Mouse (Mus musculus): Measurements from ENCODE around the gene Ermp1. TPM values are rescaled to one million over a fixed set of nuclear protein-coding genes. Genes with fewer than 3 reads are reported as not detected.
A peak's percentile ranks its signal among the peaks of the same experiment; 100 is the strongest.
"Not testable (repeated sequence)": the region's sequence is repeated elsewhere in the genome, so short reads cannot be mapped to it uniquely, and the experiment has no call there.

Ermp1 gene
- polyA plus RNA-seq, 1 experiment from 2014 or later, result 7.0 TPM

- H3K4me2 ChIP-seq (ENCODE audit: low read length), result no peak overlapping the region
- H3K4me3 ChIP-seq (replicated peaks; ENCODE audit: low read depth, low read length), result no peak overlapping the region
- no peak for ATAC-seq (ENCODE audit: low FRiP score, low TSS enrichment)
- DNase-seq, result no peak
- WGBS, result 90% methylated on average over 14 of the region's 14 CpGs
- peaks cover 47% of the 10 kb centered on the region for H3K36me3 ChIP-seq (ENCODE audit: control insufficient read depth, insufficient read depth, low read length)
- no peak overlapping the region for H3K9ac ChIP-seq (replicated peaks; ENCODE audit: low read length)
- no peaks in the 10 kb centered on the region for H3K4me1 ChIP-seq (ENCODE audit: control insufficient read depth, insufficient read depth, low read length)
- H3K27ac ChIP-seq (replicated peaks; ENCODE audit: low read depth, low read length), result no peak overlapping the region
- H3K9me3 ChIP-seq (ENCODE audit: control insufficient read depth, low read length), result no peaks in the 10 kb centered on the region
- H3K27me3 ChIP-seq (ENCODE audit: control insufficient read depth, insufficient read depth, low read length), result no peaks in the 10 kb centered on the region
Observed at GRCm38 (mm10) chr19:29603548-29604353, 44.5 kb downstream of the Ermp1 start.

- DNase-seq, result no peak
- Histone ChIP-seq H3K27me3 (ENCODE audit: control insufficient read depth, insufficient read depth, low read length) (no peaks in the 10 kb centered on the region), H3K4me3 (replicated peaks; ENCODE audit: low read depth, low read length) (no peak overlapping the region), H3K4me1 (ENCODE audit: control insufficient read depth, insufficient read depth, low read length) (no peaks in the 10 kb centered on the region), H3K27ac (replicated peaks; ENCODE audit: low read depth, low read length) (no peak overlapping the region), H3K9ac (replicated peaks; ENCODE audit: low read length) (no peak overlapping the region), H3K4me2 (ENCODE audit: low read length) (no peak overlapping the region), H3K36me3 (ENCODE audit: control insufficient read depth, insufficient read depth, low read length) (peaks cover 69% of the 10 kb centered on the region), H3K9me3 (ENCODE audit: control insufficient read depth, low read length) (no peaks in the 10 kb centered on the region)
- no peak for ATAC-seq (ENCODE audit: low FRiP score, low TSS enrichment)
- WGBS, result 97% methylated on average over 5 of the region's 5 CpGs
Observed at GRCm38 (mm10) chr19:29598981-29599380, 49.2 kb downstream of the Ermp1 start.

- H3K4me2 ChIP-seq (ENCODE audit: low read length), result no peak overlapping the region
- H3K9me3 ChIP-seq (ENCODE audit: control insufficient read depth, low read length), result no peaks in the 10 kb centered on the region
- H3K9ac ChIP-seq (replicated peaks; ENCODE audit: low read length), result no peak overlapping the region
- DNase-seq, result no peak
- H3K27ac ChIP-seq (replicated peaks; ENCODE audit: low read depth, low read length), result no peak overlapping the region
- peaks cover 50% of the 10 kb centered on the region for H3K36me3 ChIP-seq (ENCODE audit: control insufficient read depth, insufficient read depth, low read length)
- WGBS, result 97% methylated on average over 2 of the region's 2 CpGs
- no peaks in the 10 kb centered on the region for H3K27me3 ChIP-seq (ENCODE audit: control insufficient read depth, insufficient read depth, low read length)
- no peak overlapping the region for H3K4me3 ChIP-seq (replicated peaks; ENCODE audit: low read depth, low read length)
- H3K4me1 ChIP-seq (ENCODE audit: control insufficient read depth, insufficient read depth, low read length), result no peaks in the 10 kb centered on the region
- no peak for ATAC-seq (ENCODE audit: low FRiP score, low TSS enrichment)
Observed at GRCm38 (mm10) chr19:29596985-29597384, 51.2 kb downstream of the Ermp1 start.

GRCm38 (mm10) chr19:29596276-29596675 is 51.9 kb downstream of the Ermp1 start:
- no peak for ATAC-seq (ENCODE audit: low FRiP score, low TSS enrichment)

GRCm38 (mm10) chr19:29593783-29594182 is 54.4 kb downstream of the Ermp1 start:
- H3K9ac ChIP-seq (replicated peaks; ENCODE audit: low read length); H3K4me3 ChIP-seq (replicated peaks; ENCODE audit: low read depth, low read length); H3K4me2 ChIP-seq (ENCODE audit: low read length); H3K4me1 ChIP-seq (ENCODE audit: control insufficient read depth, insufficient read depth, low read length); H3K27ac ChIP-seq (replicated peaks; ENCODE audit: low read depth, low read length); H3K9me3 ChIP-seq (ENCODE audit: control insufficient read depth, low read length); DNase-seq; ATAC-seq (ENCODE audit: low FRiP score, low TSS enrichment); H3K27me3 ChIP-seq (ENCODE audit: control insufficient read depth, insufficient read depth, low read length): not testable (repeated sequence)
- WGBS, result 46% methylated on average over 3 of the region's 3 CpGs
- peaks cover 37% of the 10 kb centered on the region for H3K36me3 ChIP-seq (ENCODE audit: control insufficient read depth, insufficient read depth, low read length)

More at GRCm38 (mm10) chr19:29596276-29596675, 51.9 kb downstream of the Ermp1 start:
- Histone ChIP-seq H3K9ac (replicated peaks; ENCODE audit: low read length) (no peak overlapping the region), H3K27me3 (ENCODE audit: control insufficient read depth, insufficient read depth, low read length) (no peaks in the 10 kb centered on the region), H3K27ac (replicated peaks; ENCODE audit: low read depth, low read length) (no peak overlapping the region), H3K4me1 (ENCODE audit: control insufficient read depth, insufficient read depth, low read length) (no peaks in the 10 kb centered on the region), H3K36me3 (ENCODE audit: control insufficient read depth, insufficient read depth, low read length) (peaks cover 50% of the 10 kb centered on the region), H3K4me2 (ENCODE audit: low read length) (no peak overlapping the region), H3K4me3 (replicated peaks; ENCODE audit: low read depth, low read length) (no peak overlapping the region), H3K9me3 (ENCODE audit: control insufficient read depth, low read length) (no peaks in the 10 kb centered on the region)
- WGBS, result 98% methylated on average over 3 of the region's 3 CpGs
- DNase-seq, result no peak

GRCm38 (mm10) chr19:29583734-29584133 is 64.5 kb downstream of the Ermp1 start:
- H3K36me3 ChIP-seq (ENCODE audit: control insufficient read depth, insufficient read depth, low read length), result peaks cover 48% of the 10 kb centered on the region
- DNase-seq, result no peak
- 88% methylated on average over 6 of the region's 6 CpGs for WGBS

GRCm38 (mm10) chr19:29582439-29582838 is 65.8 kb downstream of the Ermp1 start:
- Histone ChIP-seq H3K27me3 (ENCODE audit: control insufficient read depth, insufficient read depth, low read length) (no peaks in the 10 kb centered on the region), H3K9me3 (ENCODE audit: control insufficient read depth, low read length) (no peaks in the 10 kb centered on the region), H3K4me2 (ENCODE audit: low read length) (no peak overlapping the region), H3K27ac (replicated peaks; ENCODE audit: low read depth, low read length) (no peak overlapping the region), H3K4me3 (replicated peaks; ENCODE audit: low read depth, low read length) (no peak overlapping the region), H3K36me3 (ENCODE audit: control insufficient read depth, insufficient read depth, low read length) (peaks cover 40% of the 10 kb centered on the region), H3K4me1 (ENCODE audit: control insufficient read depth, insufficient read depth, low read length) (no peaks in the 10 kb centered on the region), H3K9ac (replicated peaks; ENCODE audit: low read length) (no peak overlapping the region)
- ATAC-seq (ENCODE audit: low FRiP score, low TSS enrichment) (no peak), DNase-seq (no peak)
- 91% methylated on average over 2 of the region's 2 CpGs for WGBS

More at GRCm38 (mm10) chr19:29583734-29584133, 64.5 kb downstream of the Ermp1 start:
- Histone ChIP-seq H3K9ac (replicated peaks; ENCODE audit: low read length) (no peak overlapping the region), H3K4me3 (replicated peaks; ENCODE audit: low read depth, low read length) (no peak overlapping the region), H3K4me1 (ENCODE audit: control insufficient read depth, insufficient read depth, low read length) (no peaks in the 10 kb centered on the region), H3K27ac (replicated peaks; ENCODE audit: low read depth, low read length) (no peak overlapping the region), H3K9me3 (ENCODE audit: control insufficient read depth, low read length) (no peaks in the 10 kb centered on the region), H3K4me2 (ENCODE audit: low read length) (no peak overlapping the region), H3K27me3 (ENCODE audit: control insufficient read depth, insufficient read depth, low read length) (no peaks in the 10 kb centered on the region)
- no peak for ATAC-seq (ENCODE audit: low FRiP score, low TSS enrichment)

GRCm38 (mm10) chr19:29566512-29566911 is 81.7 kb downstream of the Ermp1 start:
- Histone ChIP-seq H3K4me3 (replicated peaks; ENCODE audit: low read depth, low read length) (no peak overlapping the region), H3K36me3 (ENCODE audit: control insufficient read depth, insufficient read depth, low read length) (peaks cover 19% of the 10 kb centered on the region), H3K9ac (replicated peaks; ENCODE audit: low read length) (no peak overlapping the region), H3K9me3 (ENCODE audit: control insufficient read depth, low read length) (no peaks in the 10 kb centered on the region), H3K4me1 (ENCODE audit: control insufficient read depth, insufficient read depth, low read length) (no peaks in the 10 kb centered on the region), H3K27me3 (ENCODE audit: control insufficient read depth, insufficient read depth, low read length) (no peaks in the 10 kb centered on the region), H3K27ac (replicated peaks; ENCODE audit: low read depth, low read length) (no peak overlapping the region), H3K4me2 (ENCODE audit: low read length) (no peak overlapping the region)
- DNase-seq, result no peak
- WGBS, result 95% methylated on average over 1 of the region's 1 CpGs
- no peak for ATAC-seq (ENCODE audit: low FRiP score, low TSS enrichment)

GRCm38 (mm10) chr19:29563258-29563779 is 84.9 kb downstream of the Ermp1 start:
- Histone ChIP-seq H3K4me1 (ENCODE audit: control insufficient read depth, insufficient read depth, low read length) (no peaks in the 10 kb centered on the region), H3K4me2 (ENCODE audit: low read length) (no peak overlapping the region), H3K4me3 (replicated peaks; ENCODE audit: low read depth, low read length) (no peak overlapping the region), H3K27ac (replicated peaks; ENCODE audit: low read depth, low read length) (no peak overlapping the region), H3K9me3 (ENCODE audit: control insufficient read depth, low read length) (no peaks in the 10 kb centered on the region), H3K27me3 (ENCODE audit: control insufficient read depth, insufficient read depth, low read length) (no peaks in the 10 kb centered on the region), H3K36me3 (ENCODE audit: control insufficient read depth, insufficient read depth, low read length) (0 out of 2 replicates have a peak, but pooled peaks cover 6% of the 10 kb centered on the region), H3K9ac (replicated peaks; ENCODE audit: low read length) (no peak overlapping the region)
- 67% methylated on average over 7 of the region's 7 CpGs for WGBS
- ATAC-seq (ENCODE audit: low FRiP score, low TSS enrichment) (no peak), DNase-seq (peak; percentile 84)

Data from midbrain, embryonic 14.5 days (tissue).